Mouse (Mus musculus): ENCODE data around the gene Rbm47. TPM values are rescaled to one million over a fixed set of nuclear protein-coding genes. Genes with fewer than 3 reads are reported as not detected.
A peak's percentile ranks its signal among the peaks of the same experiment; 100 is the strongest.

The Rbm47 gene
- polyA plus RNA-seq, 1 experiment from 2014 or later: 18.8 TPM

DNA sequence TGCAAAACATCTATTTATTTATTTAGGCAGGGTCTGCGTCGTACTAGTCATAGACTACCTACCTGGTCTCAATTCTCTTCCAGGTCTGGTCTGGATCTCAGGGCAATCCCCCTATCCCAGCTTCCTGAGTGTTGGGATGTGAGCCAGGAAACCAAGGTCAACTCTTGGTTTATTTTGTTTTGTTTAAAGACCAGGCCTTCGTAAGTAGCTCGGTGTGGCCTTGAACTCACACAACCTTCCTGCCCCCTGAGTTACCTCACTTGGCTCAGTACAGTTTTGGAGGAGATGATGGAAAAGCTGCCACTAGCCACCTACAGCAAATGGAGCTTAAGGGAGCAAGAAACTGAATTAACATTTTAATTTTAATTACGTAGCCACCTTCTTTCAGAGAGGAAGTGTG lies 144.7 kb downstream of the Rbm47 start:
- WGBS: 70% methylated on average over 5 of the region's 5 CpGs
- Histone ChIP-seq H3K36me3 (ENCODE audit: insufficient read depth) (peaks cover 16% of the 10 kb centered on the region), H3K9ac (no peak overlapping the region), H3K4me1 (ENCODE audit: insufficient read depth) (no peaks in the 10 kb centered on the region), H3K4me2 (no peak overlapping the region), H3K9me3 (ENCODE audit: low read depth, low read length) (peaks cover 8% of the 10 kb centered on the region; the same call in 1 of the 2 replicates), H3K27me3 (ENCODE audit: insufficient read depth, low read length) (no peaks in the 10 kb centered on the region), H3K4me3 (ENCODE audit: low read depth, low read length) (no peak overlapping the region), H3K27ac (ENCODE audit: low read depth) (no peak overlapping the region)
- ATAC-seq (ENCODE audit: insufficient read depth) (no peak), DNase-seq (no peak)
- no peak for TF ChIP-seq CTCF (IDR thresholded peaks at IDR 0.05; ENCODE audit: low read depth)

DNA sequence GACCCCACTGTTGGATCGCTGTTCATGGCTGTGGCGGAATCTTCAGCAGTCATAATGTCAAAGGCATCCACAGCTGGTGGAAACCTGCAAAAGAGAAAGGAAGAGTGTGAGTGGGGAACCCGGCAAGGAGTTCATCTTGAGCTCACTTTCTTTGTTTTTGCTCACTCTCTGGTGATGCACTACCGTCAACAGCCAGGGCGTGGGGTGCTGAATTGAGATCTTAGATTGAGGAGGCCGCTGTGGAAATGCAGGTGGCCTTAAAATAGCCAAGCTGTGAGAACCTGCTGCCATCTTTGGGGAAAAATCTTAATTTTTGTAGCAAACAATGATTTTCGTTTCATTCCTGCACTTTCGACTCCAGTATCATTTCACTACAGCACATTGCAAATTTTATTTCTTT lies 145.7 kb downstream of the Rbm47 start:
- H3K36me3 ChIP-seq (ENCODE audit: insufficient read depth): peaks cover 20% of the 10 kb centered on the region
- no peak overlapping the region for H3K4me3 ChIP-seq (ENCODE audit: low read depth, low read length)
- DNase-seq: no peak
- no peak overlapping the region for H3K9ac ChIP-seq
- H3K4me2 ChIP-seq: no peak overlapping the region
- WGBS: 93% methylated on average over 8 of the region's 8 CpGs
- no peak for ATAC-seq (ENCODE audit: insufficient read depth)
- no peak overlapping the region for H3K27ac ChIP-seq (ENCODE audit: low read depth)
- no peak for TF ChIP-seq CTCF (IDR thresholded peaks at IDR 0.05; ENCODE audit: low read depth)
- H3K27me3 ChIP-seq (ENCODE audit: insufficient read depth, low read length): no peaks in the 10 kb centered on the region
- H3K4me1 ChIP-seq (ENCODE audit: insufficient read depth): no peaks in the 10 kb centered on the region
- peaks cover 8% of the 10 kb centered on the region; the same call in 1 of the 2 replicates for H3K9me3 ChIP-seq (ENCODE audit: low read depth, low read length)

DNA sequence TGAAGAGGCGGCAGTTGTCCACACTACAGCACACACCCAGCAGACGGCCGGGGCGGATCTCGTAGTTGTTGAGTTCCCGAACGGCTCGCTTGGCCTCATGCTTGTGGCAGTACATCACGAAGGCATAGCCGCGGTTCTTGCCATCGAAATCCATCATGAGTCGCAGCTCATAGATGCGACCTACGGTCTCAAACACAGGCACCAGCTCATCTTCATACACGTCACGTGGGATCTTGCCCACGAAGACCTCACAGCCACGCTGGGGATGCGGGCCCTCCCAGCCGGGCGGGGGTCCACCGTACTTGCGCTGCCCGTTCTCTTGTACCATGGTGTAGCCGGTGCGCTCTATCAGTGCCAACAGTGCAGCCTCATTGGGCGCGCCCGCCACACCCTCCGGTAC lies 146.1 kb downstream of the Rbm47 start:
- peaks cover 8% of the 10 kb centered on the region; the same call in 1 of the 2 replicates for H3K9me3 ChIP-seq (ENCODE audit: low read depth, low read length)
- WGBS: 96% methylated on average over 31 of the region's 31 CpGs
- no peak overlapping the region for H3K27ac ChIP-seq (ENCODE audit: low read depth)
- peaks cover 20% of the 10 kb centered on the region for H3K36me3 ChIP-seq (ENCODE audit: insufficient read depth)
- H3K4me3 ChIP-seq (ENCODE audit: low read depth, low read length): no peak overlapping the region
- H3K27me3 ChIP-seq (ENCODE audit: insufficient read depth, low read length): no peaks in the 10 kb centered on the region
- no peaks in the 10 kb centered on the region for H3K4me1 ChIP-seq (ENCODE audit: insufficient read depth)
- ATAC-seq (ENCODE audit: insufficient read depth) (no peak), DNase-seq (no peak)
- TF ChIP-seq CTCF (IDR thresholded peaks at IDR 0.05; ENCODE audit: low read depth): no peak
- H3K4me2 ChIP-seq: no peak overlapping the region
- H3K9ac ChIP-seq: no peak overlapping the region

DNA sequence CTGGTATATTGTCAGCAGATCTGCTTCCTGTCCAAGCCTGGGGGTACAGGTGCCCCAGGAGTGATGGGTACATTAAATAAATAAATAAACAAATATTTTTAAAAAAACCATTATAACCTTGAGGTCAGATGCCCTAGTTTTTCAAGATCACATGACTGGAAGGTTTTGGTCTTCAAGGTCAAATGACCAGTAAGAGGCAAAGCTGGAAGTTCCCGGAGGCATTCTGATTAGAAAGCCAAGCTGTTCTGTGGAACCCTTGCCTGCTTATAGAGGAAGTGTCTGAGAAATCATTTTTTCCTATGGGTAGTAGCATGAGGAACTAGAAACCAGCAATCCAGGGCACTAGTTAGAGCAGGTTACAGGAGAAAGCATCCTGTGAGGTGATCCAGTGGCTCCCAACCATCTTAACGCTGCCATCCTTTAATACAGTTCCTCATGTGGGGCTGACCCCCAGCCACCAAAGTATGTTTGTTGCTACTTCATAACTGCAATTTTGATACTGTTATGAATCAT lies 157.4 kb downstream of the Rbm47 start:
- H3K4me2 ChIP-seq: no peak overlapping the region
- H3K36me3 ChIP-seq (ENCODE audit: insufficient read depth): no peaks in the 10 kb centered on the region
- DNase-seq (no peak), ATAC-seq (ENCODE audit: insufficient read depth) (no peak)
- H3K27ac ChIP-seq (ENCODE audit: low read depth): no peak overlapping the region
- no peaks in the 10 kb centered on the region for H3K9me3 ChIP-seq (ENCODE audit: low read depth, low read length)
- H3K4me3 ChIP-seq (ENCODE audit: low read depth, low read length): no peak overlapping the region
- H3K27me3 ChIP-seq (ENCODE audit: insufficient read depth, low read length): no peaks in the 10 kb centered on the region
- H3K4me1 ChIP-seq (ENCODE audit: insufficient read depth): no peaks in the 10 kb centered on the region
- no peak for TF ChIP-seq CTCF (IDR thresholded peaks at IDR 0.05; ENCODE audit: low read depth)
- 92% methylated on average over 2 of the region's 2 CpGs for WGBS
- no peak overlapping the region for H3K9ac ChIP-seq

DNA sequence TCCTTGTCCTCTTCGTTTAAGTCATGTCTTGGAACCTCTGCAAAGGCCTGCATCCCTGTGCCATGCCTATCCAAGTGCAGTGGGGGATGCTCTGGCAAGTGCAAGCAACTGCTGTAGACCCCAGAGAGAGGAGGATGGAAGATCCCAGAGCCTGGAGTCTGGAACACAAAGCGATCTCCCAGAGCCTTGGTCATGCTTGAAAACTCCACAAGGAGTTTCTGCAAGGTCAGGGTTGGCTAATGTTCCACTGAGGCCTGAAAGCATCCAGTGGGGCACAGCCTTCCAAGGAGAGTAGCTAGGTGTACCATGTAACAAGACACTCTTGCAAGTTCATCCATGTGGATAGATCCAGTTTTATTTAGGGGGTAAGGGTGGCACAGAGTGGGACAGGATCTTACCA lies 158.5 kb downstream of the Rbm47 start:
- H3K27ac ChIP-seq (ENCODE audit: low read depth): no peak overlapping the region
- DNase-seq: no peak
- H3K9ac ChIP-seq: no peak overlapping the region
- no peak overlapping the region for H3K4me3 ChIP-seq (ENCODE audit: low read depth, low read length)
- no peaks in the 10 kb centered on the region for H3K9me3 ChIP-seq (ENCODE audit: low read depth, low read length)
- 86% methylated on average over 2 of the region's 2 CpGs for WGBS
- ATAC-seq (ENCODE audit: insufficient read depth): no peak
- no peak for TF ChIP-seq CTCF (IDR thresholded peaks at IDR 0.05; ENCODE audit: low read depth)
- no peaks in the 10 kb centered on the region for H3K36me3 ChIP-seq (ENCODE audit: insufficient read depth)
- H3K4me2 ChIP-seq: no peak overlapping the region
- H3K4me1 ChIP-seq (ENCODE audit: insufficient read depth): no peaks in the 10 kb centered on the region
- H3K27me3 ChIP-seq (ENCODE audit: insufficient read depth, low read length): no peaks in the 10 kb centered on the region

DNA sequence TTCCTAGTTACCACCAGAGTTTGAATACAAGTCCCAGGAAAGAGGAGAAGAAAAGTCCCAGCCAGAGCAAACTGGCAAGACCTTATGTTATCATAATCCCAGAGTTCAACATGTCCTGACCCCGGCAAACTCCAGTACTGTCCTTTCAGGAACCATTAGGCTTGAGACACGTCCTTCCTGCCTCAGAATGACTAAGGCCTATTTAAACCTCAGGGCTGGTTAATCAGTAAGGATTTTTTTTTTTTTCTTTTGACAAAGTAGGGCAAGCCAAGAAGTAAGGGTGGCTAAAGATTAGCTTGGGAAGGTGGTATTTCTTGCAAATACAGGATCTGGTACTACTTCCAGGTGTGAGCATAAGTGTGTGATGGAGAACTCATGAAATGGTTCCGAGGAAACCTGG lies 158.9 kb downstream of the Rbm47 start:
- H3K27me3 ChIP-seq (ENCODE audit: insufficient read depth, low read length): no peaks in the 10 kb centered on the region
- H3K9ac ChIP-seq: no peak overlapping the region
- H3K4me3 ChIP-seq (ENCODE audit: low read depth, low read length): no peak overlapping the region
- no peaks in the 10 kb centered on the region for H3K4me1 ChIP-seq (ENCODE audit: insufficient read depth)
- no peak for DNase-seq
- H3K9me3 ChIP-seq (ENCODE audit: low read depth, low read length): no peaks in the 10 kb centered on the region
- no peak overlapping the region for H3K4me2 ChIP-seq
- TF ChIP-seq CTCF (IDR thresholded peaks at IDR 0.05; ENCODE audit: low read depth): no peak
- no peak overlapping the region for H3K27ac ChIP-seq (ENCODE audit: low read depth)
- WGBS: 70% methylated on average over 3 of the region's 3 CpGs
- no peak for ATAC-seq (ENCODE audit: insufficient read depth)
- H3K36me3 ChIP-seq (ENCODE audit: insufficient read depth): no peaks in the 10 kb centered on the region

DNA sequence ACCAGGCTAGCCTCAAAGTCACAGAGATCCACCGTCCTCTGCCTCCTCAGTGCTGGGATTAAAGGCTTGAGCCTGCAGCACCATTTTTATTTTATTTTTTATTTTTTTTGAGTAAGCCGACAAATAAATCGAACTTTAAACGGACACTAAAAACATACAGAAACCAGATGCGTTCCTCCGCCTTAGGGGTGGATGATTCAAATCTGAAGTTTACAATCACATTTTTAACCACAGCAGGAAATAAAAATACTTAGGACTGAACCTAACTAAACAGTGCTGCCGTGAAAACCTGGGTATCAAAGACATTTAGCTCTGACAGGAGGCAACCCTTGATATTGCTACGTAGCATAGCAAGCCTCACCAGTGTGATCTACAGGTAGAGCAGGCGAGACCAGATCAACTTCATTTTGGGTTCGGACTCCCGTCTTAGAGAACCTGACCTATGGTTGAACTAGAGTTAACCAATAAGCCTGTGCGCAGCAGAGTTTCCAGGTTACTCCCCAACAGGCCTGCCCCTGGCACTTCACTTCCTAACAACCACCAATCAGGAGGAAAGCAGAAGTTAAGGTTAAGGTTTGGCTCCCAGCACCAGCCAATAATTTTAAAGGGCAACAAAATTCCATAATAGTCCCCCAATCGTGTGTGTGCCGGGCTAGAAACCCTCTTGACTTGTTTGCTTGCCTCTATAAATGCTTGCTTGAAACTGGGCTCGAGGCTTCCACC lies 164.5 kb downstream of the Rbm47 start:
- Histone ChIP-seq H3K4me2 (no peak overlapping the region), H3K4me1 (ENCODE audit: insufficient read depth) (peaks cover 3% of the 10 kb centered on the region; the same call in 1 of the 2 replicates), H3K9ac (no peak overlapping the region), H3K36me3 (ENCODE audit: insufficient read depth) (no peaks in the 10 kb centered on the region), H3K9me3 (ENCODE audit: low read depth, low read length) (no peaks in the 10 kb centered on the region), H3K27ac (ENCODE audit: low read depth) (peak overlapping the region; percentile 42; the same call in 1 of the 2 replicates), H3K27me3 (ENCODE audit: insufficient read depth, low read length) (no peaks in the 10 kb centered on the region), H3K4me3 (ENCODE audit: low read depth, low read length) (no peak overlapping the region)
- TF ChIP-seq CTCF (IDR thresholded peaks at IDR 0.05; ENCODE audit: low read depth): no peak
- peak; percentile 79 for ATAC-seq (ENCODE audit: insufficient read depth)
- WGBS: 69% methylated on average over 15 of the region's 15 CpGs
- peak; percentile 21 for DNase-seq

All from lung, embryonic 14.5 days (tissue).